Mouse (Mus musculus): ENCODE data around the gene Gne. TPM values are rescaled to one million over a fixed set of nuclear protein-coding genes. Genes with fewer than 3 reads are reported as not detected.
"Not testable (repeated sequence)": the region's sequence is repeated elsewhere in the genome, so short reads cannot be mapped to it uniquely, and the experiment has no call there.

The Gne gene
- polyA plus RNA-seq, 1 experiment from 2014 or later = 47.9 TPM

GRCm38 (mm10) chr4:44066891-44067290 is 17.1 kb downstream of the Gne start:
- Histone ChIP-seq H3K4me3 (ENCODE audit: low read length) (no peak overlapping the region), H3K4me2 (ENCODE audit: low read depth, low read length) (no peak overlapping the region), H3K27ac (ENCODE audit: low read length) (no peak overlapping the region), H3K36me3 (ENCODE audit: control insufficient read depth, insufficient read depth, low read length) (no peaks in the 10 kb centered on the region), H3K9me3 (ENCODE audit: control insufficient read depth, low read length) (no peaks in the 10 kb centered on the region), H3K4me1 (replicated peaks; ENCODE audit: control insufficient read depth, insufficient read depth, low read length) (peaks cover 21% of the 10 kb centered on the region), H3K27me3 (ENCODE audit: control insufficient read depth, insufficient read depth, low read depth, low read length) (no peaks in the 10 kb centered on the region), H3K9ac (ENCODE audit: low read length) (no peak overlapping the region)
- WGBS = 68% methylated on average over 6 of the region's 6 CpGs
- no peak for ATAC-seq (ENCODE audit: low read depth)

GRCm38 (mm10) chr4:44065355-44066025 is 18.5 kb downstream of the Gne start:
- WGBS = 21% methylated on average over 16 of the region's 16 CpGs
- H3K27ac ChIP-seq (ENCODE audit: low read length) = peak overlapping the region; percentile 63; the same call in 1 of the 2 replicates
- H3K4me1 ChIP-seq (replicated peaks; ENCODE audit: control insufficient read depth, insufficient read depth, low read length) = peaks cover 16% of the 10 kb centered on the region
- no peaks in the 10 kb centered on the region for H3K9me3 ChIP-seq (ENCODE audit: control insufficient read depth, low read length)
- H3K4me2 ChIP-seq (ENCODE audit: low read depth, low read length) = peak overlapping the region; percentile 50
- ATAC-seq (ENCODE audit: low read depth) = peak; percentile 84
- peak overlapping the region; percentile 32 for H3K4me3 ChIP-seq (ENCODE audit: low read length)
- peak overlapping the region; percentile 58; the same call in 1 of the 2 replicates for H3K9ac ChIP-seq (ENCODE audit: low read length)
- H3K27me3 ChIP-seq (ENCODE audit: control insufficient read depth, insufficient read depth, low read depth, low read length) = no peaks in the 10 kb centered on the region
- no peaks in the 10 kb centered on the region for H3K36me3 ChIP-seq (ENCODE audit: control insufficient read depth, insufficient read depth, low read length)

- no peaks in the 10 kb centered on the region for H3K27me3 ChIP-seq (ENCODE audit: control insufficient read depth, insufficient read depth, low read depth, low read length)
- H3K4me2 ChIP-seq (ENCODE audit: low read depth, low read length) = no peak overlapping the region
- no peak overlapping the region for H3K4me3 ChIP-seq (ENCODE audit: low read length)
- H3K9ac ChIP-seq (ENCODE audit: low read length) = no peak overlapping the region
- peaks cover 3% of the 10 kb centered on the region; the same call in 1 of the 2 replicates for H3K36me3 ChIP-seq (ENCODE audit: control insufficient read depth, insufficient read depth, low read length)
- 83% methylated on average over 14 of the region's 14 CpGs for WGBS
- peaks cover 12% of the 10 kb centered on the region for H3K4me1 ChIP-seq (replicated peaks; ENCODE audit: control insufficient read depth, insufficient read depth, low read length)
- H3K27ac ChIP-seq (ENCODE audit: low read length) = no peak overlapping the region
- no peak for ATAC-seq (ENCODE audit: low read depth)
- no peaks in the 10 kb centered on the region for H3K9me3 ChIP-seq (ENCODE audit: control insufficient read depth, low read length)
These were observed 21.2 kb downstream of the Gne start for GRCm38 (mm10) chr4:44062816-44063215.

- no peak for ATAC-seq (ENCODE audit: low read depth)
- Histone ChIP-seq H3K4me3 (ENCODE audit: low read length) (no peak overlapping the region), H3K27ac (ENCODE audit: low read length) (no peak overlapping the region), H3K27me3 (ENCODE audit: control insufficient read depth, insufficient read depth, low read depth, low read length) (no peaks in the 10 kb centered on the region), H3K4me2 (ENCODE audit: low read depth, low read length) (no peak overlapping the region), H3K36me3 (ENCODE audit: control insufficient read depth, insufficient read depth, low read length) (peaks cover 3% of the 10 kb centered on the region; the same call in 1 of the 2 replicates), H3K4me1 (replicated peaks; ENCODE audit: control insufficient read depth, insufficient read depth, low read length) (peaks cover 12% of the 10 kb centered on the region), H3K9me3 (ENCODE audit: control insufficient read depth, low read length) (no peaks in the 10 kb centered on the region), H3K9ac (ENCODE audit: low read length) (no peak overlapping the region)
- WGBS = 69% methylated on average over 9 of the region's 9 CpGs
These were observed 21.9 kb downstream of the Gne start for GRCm38 (mm10) chr4:44062062-44062461.

- no peak overlapping the region for H3K4me2 ChIP-seq (ENCODE audit: low read depth, low read length)
- H3K36me3 ChIP-seq (ENCODE audit: control insufficient read depth, insufficient read depth, low read length) = peaks cover 3% of the 10 kb centered on the region; the same call in 1 of the 2 replicates
- 88% methylated on average over 13 of the region's 13 CpGs for WGBS
- no peak overlapping the region for H3K27ac ChIP-seq (ENCODE audit: low read length)
- H3K4me1 ChIP-seq (replicated peaks; ENCODE audit: control insufficient read depth, insufficient read depth, low read length) = no peaks in the 10 kb centered on the region
- H3K9ac ChIP-seq (ENCODE audit: low read length) = no peak overlapping the region
- no peak for ATAC-seq (ENCODE audit: low read depth)
- H3K27me3 ChIP-seq (ENCODE audit: control insufficient read depth, insufficient read depth, low read depth, low read length) = no peaks in the 10 kb centered on the region
- no peak overlapping the region for H3K4me3 ChIP-seq (ENCODE audit: low read length)
- no peaks in the 10 kb centered on the region for H3K9me3 ChIP-seq (ENCODE audit: control insufficient read depth, low read length)
These were observed 24.3 kb downstream of the Gne start for GRCm38 (mm10) chr4:44059674-44060073.

GRCm38 (mm10) chr4:44049812-44050211 is 34.2 kb downstream of the Gne start:
- no peak overlapping the region for H3K9ac ChIP-seq (ENCODE audit: low read length)
- H3K4me3 ChIP-seq (ENCODE audit: low read length) = no peak overlapping the region
- no peaks in the 10 kb centered on the region for H3K9me3 ChIP-seq (ENCODE audit: control insufficient read depth, low read length)
- no peaks in the 10 kb centered on the region for H3K4me1 ChIP-seq (replicated peaks; ENCODE audit: control insufficient read depth, insufficient read depth, low read length)
- no peak for ATAC-seq (ENCODE audit: low read depth)
- H3K36me3 ChIP-seq (ENCODE audit: control insufficient read depth, insufficient read depth, low read length) = peaks cover 23% of the 10 kb centered on the region
- H3K27me3 ChIP-seq (ENCODE audit: control insufficient read depth, insufficient read depth, low read depth, low read length) = no peaks in the 10 kb centered on the region
- H3K27ac ChIP-seq (ENCODE audit: low read length) = no peak overlapping the region
- no peak overlapping the region for H3K4me2 ChIP-seq (ENCODE audit: low read depth, low read length)
- WGBS = 82% methylated on average over 5 of the region's 5 CpGs

- H3K27ac ChIP-seq (ENCODE audit: low read length) = no peak overlapping the region
- no peak overlapping the region for H3K4me3 ChIP-seq (ENCODE audit: low read length)
- H3K9me3 ChIP-seq (ENCODE audit: control insufficient read depth, low read length) = no peaks in the 10 kb centered on the region
- H3K4me1 ChIP-seq (replicated peaks; ENCODE audit: control insufficient read depth, insufficient read depth, low read length) = no peaks in the 10 kb centered on the region
- H3K4me2 ChIP-seq (ENCODE audit: low read depth, low read length) = no peak overlapping the region
- WGBS = 47% methylated on average over 5 of the region's 5 CpGs
- peaks cover 26% of the 10 kb centered on the region for H3K36me3 ChIP-seq (ENCODE audit: control insufficient read depth, insufficient read depth, low read length)
- no peak overlapping the region for H3K9ac ChIP-seq (ENCODE audit: low read length)
- no peaks in the 10 kb centered on the region for H3K27me3 ChIP-seq (ENCODE audit: control insufficient read depth, insufficient read depth, low read depth, low read length)
- no peak for ATAC-seq (ENCODE audit: low read depth)
These were observed 37.9 kb downstream of the Gne start for GRCm38 (mm10) chr4:44046066-44046465.

- no peak for ATAC-seq (ENCODE audit: low read depth)
- no peak overlapping the region for H3K9ac ChIP-seq (ENCODE audit: low read length)
- no peak overlapping the region for H3K4me3 ChIP-seq (ENCODE audit: low read length)
- H3K9me3 ChIP-seq (ENCODE audit: control insufficient read depth, low read length) = no peaks in the 10 kb centered on the region
- 89% methylated on average over 5 of the region's 5 CpGs for WGBS
- no peaks in the 10 kb centered on the region for H3K4me1 ChIP-seq (replicated peaks; ENCODE audit: control insufficient read depth, insufficient read depth, low read length)
- H3K27ac ChIP-seq (ENCODE audit: low read length) = no peak overlapping the region
- H3K27me3 ChIP-seq (ENCODE audit: control insufficient read depth, insufficient read depth, low read depth, low read length) = no peaks in the 10 kb centered on the region
- peaks cover 27% of the 10 kb centered on the region for H3K36me3 ChIP-seq (ENCODE audit: control insufficient read depth, insufficient read depth, low read length)
- no peak overlapping the region for H3K4me2 ChIP-seq (ENCODE audit: low read depth, low read length)
These were observed 39.2 kb downstream of the Gne start for GRCm38 (mm10) chr4:44044685-44045356.

- not testable (repeated sequence) for H3K9ac ChIP-seq (ENCODE audit: low read length); H3K9me3 ChIP-seq (ENCODE audit: control insufficient read depth, low read length); H3K27me3 ChIP-seq (ENCODE audit: control insufficient read depth, insufficient read depth, low read depth, low read length); H3K4me3 ChIP-seq (ENCODE audit: low read length); ATAC-seq (ENCODE audit: low read depth); H3K4me1 ChIP-seq (replicated peaks; ENCODE audit: control insufficient read depth, insufficient read depth, low read length); H3K4me2 ChIP-seq (ENCODE audit: low read depth, low read length); H3K27ac ChIP-seq (ENCODE audit: low read length)
- peaks cover 21% of the 10 kb centered on the region for H3K36me3 ChIP-seq (ENCODE audit: control insufficient read depth, insufficient read depth, low read length)
- 91% methylated on average over 4 of the region's 4 CpGs for WGBS
These were observed 40.8 kb downstream of the Gne start for GRCm38 (mm10) chr4:44043182-44043581.
